Mouse (Mus musculus): ENCODE data around the gene Nfia. TPM values are rescaled to one million over a fixed set of nuclear protein-coding genes. Genes with fewer than 3 reads are reported as not detected.

Gene Nfia
- total RNA-seq, 2 experiments from 2014 or later = 54.8 to 59.7 TPM

GRCm38 (mm10) chr4:97765341-97766020, 7.1 kb upstream of the Nfia start:
- DNase-seq (ENCODE audit: low spot score in 2 of 2) = no peak

- DNase-seq (ENCODE audit: low spot score in 2 of 2) = no peak
Measured at GRCm38 (mm10) chr4:97766100-97766499, 6.4 kb upstream of the Nfia start.

- DNase-seq (ENCODE audit: low spot score in 2 of 2) = no peak
Measured at GRCm38 (mm10) chr4:97767025-97767424, 5.5 kb upstream of the Nfia start.

GRCm38 (mm10) chr4:97767516-97767915, 5.0 kb upstream of the Nfia start:
- DNase-seq (ENCODE audit: low spot score in 2 of 2) = no peak

GRCm38 (mm10) chr4:97769861-97770260, 2.7 kb upstream of the Nfia start:
- no peak for DNase-seq (ENCODE audit: low spot score in 2 of 2)

- DNase-seq (ENCODE audit: low spot score in 2 of 2) = no peak
Measured at GRCm38 (mm10) chr4:97771426-97771825, 1.1 kb upstream of the Nfia start.

GRCm38 (mm10) chr4:97772084-97772484, 450 bp upstream of the Nfia start:
- peak; percentile 91 to 95 for DNase-seq (ENCODE audit: low spot score in 2 of 2)

GRCm38 (mm10) chr4:97773110-97773593, 618 bp downstream of the Nfia start:
- peak; percentile 89 to 90 for DNase-seq (ENCODE audit: low spot score in 2 of 2)

GRCm38 (mm10) chr4:97773791-97774190, 1.3 kb downstream of the Nfia start:
- no peak for DNase-seq (ENCODE audit: low spot score in 2 of 2)

- no peak for DNase-seq (ENCODE audit: low spot score in 2 of 2)
Measured at GRCm38 (mm10) chr4:97774446-97774950, 2.0 kb downstream of the Nfia start.

- DNase-seq (ENCODE audit: low spot score in 2 of 2) = peak; percentile 41 to 50
Measured at GRCm38 (mm10) chr4:97775059-97775458, 2.5 kb downstream of the Nfia start.

GRCm38 (mm10) chr4:97775494-97776265, 3.1 kb downstream of the Nfia start:
- no peak for DNase-seq (ENCODE audit: low spot score in 2 of 2)

- peak in 1 of 2 experiments; percentile 31 for DNase-seq (ENCODE audit: low spot score in 2 of 2)
Measured at GRCm38 (mm10) chr4:97776388-97777080, 4.0 kb downstream of the Nfia start.

- DNase-seq (ENCODE audit: low spot score in 2 of 2) = peak in 1 of 2 experiments; percentile 25
Measured at GRCm38 (mm10) chr4:97777081-97777705, 4.7 kb downstream of the Nfia start.

- peak; percentile 22 to 41 for DNase-seq (ENCODE audit: low spot score in 2 of 2)
Measured at GRCm38 (mm10) chr4:97777706-97778176, 5.2 kb downstream of the Nfia start, which contains the start of gene E130114P18Rik. Gene E130114P18Rik (minus strand): TSS chr4:97778078.

GRCm38 (mm10) chr4:97778211-97779002, 5.9 kb downstream of the Nfia start:
- no peak for DNase-seq (ENCODE audit: low spot score in 2 of 2)

GRCm38 (mm10) chr4:97779003-97779930, 6.7 kb downstream of the Nfia start:
- DNase-seq (ENCODE audit: low spot score in 2 of 2) = no peak

- no peak for DNase-seq (ENCODE audit: low spot score in 2 of 2)
Measured at GRCm38 (mm10) chr4:97780024-97780423, 7.5 kb downstream of the Nfia start.

Measured in left cerebral cortex, adult 18-20 months (tissue).